Mouse (Mus musculus) hindbrain, embryonic 16.5 days (tissue): ENCODE results near the gene Tbx6. TPM values are rescaled to one million over a fixed set of nuclear protein-coding genes. Genes with fewer than 3 reads are reported as not detected.

Experiments
- ATAC-seq: fragments of 200-750 bp; cut with Nextera tagmentation; 2 replicates; pipeline ENCODE4 v1.8.0; 2017; ENCODE audit warnings: moderate TSS enrichment, moderate library complexity
- H3K27ac ChIP-seq: fragments of 300-500 bp; sonication (generic); 2 replicates; pipeline ENCODE4 v1.5.1; 2014; ENCODE audit warnings: low read depth, mild to moderate bottlenecking, control low read depth, low read length, moderate library complexity
- H3K27me3 ChIP-seq: fragments of 300-500 bp; sonication (generic); replicated peaks from 2 replicates; pipeline ENCODE4 v1.6.1; 2014; ENCODE audit warnings: low read length; ENCODE audit not compliant: control insufficient read depth, insufficient read depth
- H3K36me3 ChIP-seq: fragments of 300-500 bp; sonication (generic); 2 replicates; pipeline ENCODE4 v1.6.1; 2014; ENCODE audit warnings: mild to moderate bottlenecking, low read length, moderate library complexity, mixed read lengths; ENCODE audit not compliant: control insufficient read depth, insufficient read depth
- H3K4me1 ChIP-seq: fragments of 300-500 bp; sonication (generic); 2 replicates; pipeline ENCODE4 v1.6.1; 2014; ENCODE audit warnings: low read depth, low read length; ENCODE audit not compliant: control insufficient read depth, insufficient read depth
- H3K4me2 ChIP-seq: fragments of 300-500 bp; sonication (generic); 2 replicates; pipeline ENCODE4 v1.6.1; 2014; ENCODE audit warnings: mild to moderate bottlenecking, low read length, control low read depth, moderate library complexity
- H3K4me3 ChIP-seq: fragments of 300-500 bp; sonication (generic); 2 replicates; pipeline ENCODE4 v1.5.1; 2014; ENCODE audit warnings: mild to moderate bottlenecking, low read length, control low read depth, moderate library complexity
- H3K9ac ChIP-seq: fragments of 300-500 bp; sonication (generic); 2 replicates; pipeline ENCODE4 v1.6.1; 2014; ENCODE audit warnings: low read depth, mild to moderate bottlenecking, control low read depth, low read length, moderate library complexity
- H3K9me3 ChIP-seq: fragments of 300-500 bp; sonication (generic); 2 replicates; pipeline ENCODE4 v1.6.1; 2014; ENCODE audit warnings: mild to moderate bottlenecking, low read length, moderate library complexity; ENCODE audit not compliant: control insufficient read depth
- WGBS: fragments of 180-500 bp; shearing (Covaris S2); extraction: QIAGEN DNeasy Blood & Tissue Kit; methylation state at CpG from one replicate; pipeline ENCODE4 v1.1.7; 2014; 5-methylcytosine and 5-hydroxymethylcytosine counted together
- polyA plus RNA-seq: library from polyadenylated mRNA; unstranded; fragments of >200 nt; fragmentation: Nextera tagmentation; extraction: Ambion mirVana; gene quantifications from 2 replicates; pipeline ENCODE4 v1.2.1, GENCODE M21; 2015

Tbx6 gene
- polyA plus RNA-seq, 1 experiment from 2014 or later: 0.29 TPM

DNA sequence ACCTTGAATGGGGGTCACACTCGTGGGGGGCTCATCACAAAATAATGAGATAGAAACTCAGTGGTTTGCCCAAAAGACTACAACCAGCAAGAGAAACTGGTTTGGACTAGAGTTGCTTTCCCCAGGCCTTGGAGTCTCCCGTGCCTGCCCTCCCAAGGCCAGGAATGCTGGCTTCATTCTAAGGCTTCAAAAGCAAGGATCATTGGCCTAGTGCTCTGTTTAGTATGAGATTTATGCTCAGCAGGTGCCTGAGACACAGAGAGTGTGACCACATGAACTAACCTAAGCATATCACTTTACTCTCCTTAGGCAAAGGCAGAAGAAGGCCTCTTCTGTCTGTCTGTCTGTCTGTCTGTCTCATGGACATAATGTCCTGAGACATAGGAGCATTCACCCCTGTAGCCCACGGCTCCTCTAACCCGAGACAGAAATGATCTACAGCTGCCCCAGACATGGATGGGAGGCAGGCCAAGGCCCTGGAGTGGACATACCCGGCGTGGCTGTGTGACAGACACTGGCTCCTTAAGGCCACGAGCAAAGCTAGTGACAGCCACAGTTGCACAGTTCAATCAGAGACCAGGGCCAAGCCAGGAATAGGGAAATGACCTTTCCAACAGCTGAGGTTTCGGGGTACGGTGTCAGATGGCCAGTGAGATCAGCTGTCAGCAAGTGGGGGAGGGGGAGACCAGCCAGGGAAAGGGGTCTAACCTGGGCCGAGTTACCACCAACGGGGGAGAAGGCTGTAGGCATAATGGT is 21.0 kb downstream of the Tbx6 start:
- no peak overlapping the region for H3K4me3 ChIP-seq
- no peak overlapping the region for H3K4me2 ChIP-seq
- peaks cover 17% of the 10 kb centered on the region for H3K4me1 ChIP-seq
- no peak overlapping the region for H3K27ac ChIP-seq
- H3K9me3 ChIP-seq: no peaks in the 10 kb centered on the region
- no peak overlapping the region for H3K9ac ChIP-seq
- no peaks in the 10 kb centered on the region for H3K36me3 ChIP-seq
- no peak for ATAC-seq
- WGBS: 87% methylated on average over 11 of the region's 11 CpGs
- no peaks in the 10 kb centered on the region for H3K27me3 ChIP-seq

DNA sequence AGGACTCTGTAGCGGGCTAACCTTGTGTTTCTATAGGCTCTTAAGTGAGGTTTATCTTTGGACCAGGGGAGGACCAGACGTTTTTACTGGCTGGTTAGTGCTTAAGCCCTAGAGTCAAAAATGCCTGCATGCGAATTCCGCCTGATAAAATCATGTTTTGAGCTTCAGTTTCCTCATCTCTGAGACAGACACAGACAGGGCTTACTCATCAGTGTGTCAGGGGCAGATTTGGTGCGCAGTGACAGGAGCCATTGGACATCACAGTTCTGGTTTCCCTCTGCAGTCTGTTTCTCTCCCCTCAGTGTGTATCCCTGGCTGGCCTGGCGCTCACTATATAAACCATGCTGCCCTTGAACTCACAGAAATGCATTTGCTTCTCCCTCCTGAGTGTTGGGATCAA is 21.9 kb downstream of the Tbx6 start:
- H3K4me2 ChIP-seq: no peak overlapping the region
- H3K4me1 ChIP-seq: peaks cover 15% of the 10 kb centered on the region
- 93% methylated on average over 6 of the region's 6 CpGs for WGBS
- no peaks in the 10 kb centered on the region for H3K27me3 ChIP-seq
- no peak overlapping the region for H3K27ac ChIP-seq
- H3K36me3 ChIP-seq: no peaks in the 10 kb centered on the region
- no peaks in the 10 kb centered on the region for H3K9me3 ChIP-seq
- H3K4me3 ChIP-seq: no peak overlapping the region
- no peak for ATAC-seq
- no peak overlapping the region for H3K9ac ChIP-seq

DNA sequence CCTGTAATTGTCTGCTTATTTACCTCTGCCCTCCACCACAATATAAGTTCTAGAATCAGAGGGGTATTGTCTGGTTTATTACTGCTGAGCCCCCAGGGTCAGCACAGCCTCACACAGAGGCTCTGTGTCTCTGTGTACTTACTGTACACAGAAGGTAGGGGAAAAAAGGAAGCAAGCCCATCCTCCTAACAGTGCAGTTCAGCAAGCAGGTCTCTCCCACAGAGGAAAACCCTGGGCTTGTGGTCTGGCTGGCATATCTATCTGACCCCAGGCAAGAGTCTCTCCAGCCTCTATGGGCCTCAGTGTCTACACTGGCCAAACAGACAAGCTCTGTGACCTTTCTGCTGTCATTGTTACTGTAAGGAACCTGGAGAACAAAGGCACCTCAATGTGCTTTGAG is 22.5 kb downstream of the Tbx6 start:
- no peak for ATAC-seq
- no peak overlapping the region for H3K4me2 ChIP-seq
- no peaks in the 10 kb centered on the region for H3K9me3 ChIP-seq
- H3K9ac ChIP-seq: no peak overlapping the region
- H3K27ac ChIP-seq: no peak overlapping the region
- peaks cover 18% of the 10 kb centered on the region for H3K4me1 ChIP-seq
- H3K4me3 ChIP-seq: no peak overlapping the region
- H3K27me3 ChIP-seq: no peaks in the 10 kb centered on the region
- H3K36me3 ChIP-seq: no peaks in the 10 kb centered on the region

DNA sequence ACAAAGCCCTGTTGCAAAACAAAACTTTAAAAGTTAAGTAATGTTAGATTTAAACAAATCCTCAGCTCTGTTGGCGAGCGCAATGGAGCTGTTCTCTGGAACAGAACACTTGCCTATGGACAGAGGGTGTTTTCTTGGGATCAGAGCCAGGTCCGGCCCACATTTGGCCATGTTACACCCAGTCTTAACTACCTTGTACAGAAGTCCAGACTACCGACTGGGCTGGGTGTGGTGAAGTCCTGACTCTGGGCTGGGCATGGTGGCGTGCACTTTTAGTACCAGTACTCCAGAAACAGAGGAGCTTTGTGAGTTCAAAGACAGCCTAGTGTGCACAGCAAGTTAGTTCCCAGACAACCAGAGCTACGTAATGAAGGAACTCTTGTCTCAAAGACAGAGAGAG is 25.7 kb downstream of the Tbx6 start:
- Histone ChIP-seq H3K4me2 (no peak overlapping the region), H3K27me3 (no peaks in the 10 kb centered on the region), H3K36me3 (no peaks in the 10 kb centered on the region), H3K9ac (no peak overlapping the region), H3K9me3 (no peaks in the 10 kb centered on the region), H3K4me1 (peaks cover 13% of the 10 kb centered on the region), H3K4me3 (no peak overlapping the region), H3K27ac (no peak overlapping the region)
- ATAC-seq: no peak
- WGBS: 79% methylated on average over 6 of the region's 6 CpGs

DNA sequence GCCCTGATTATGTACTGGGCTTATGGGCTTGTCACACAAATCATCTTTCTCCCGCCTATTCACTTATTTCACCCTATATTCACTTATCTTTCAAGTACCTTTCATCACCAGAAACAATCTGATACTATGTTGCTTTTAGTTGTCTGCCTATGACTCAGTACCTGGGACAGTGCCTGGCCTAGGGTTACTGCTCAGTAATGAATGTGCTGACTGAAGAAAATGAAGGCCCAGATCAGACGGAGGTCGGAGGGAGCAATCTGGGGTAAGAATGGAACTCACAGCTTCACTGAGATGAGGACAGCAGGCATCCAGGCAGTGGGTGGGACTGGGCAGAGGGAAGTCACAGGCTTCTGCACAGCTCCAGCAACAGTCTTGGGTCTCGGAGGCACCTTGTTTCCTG is 26.1 kb downstream of the Tbx6 start:
- Histone ChIP-seq H3K36me3 (no peaks in the 10 kb centered on the region), H3K9me3 (no peaks in the 10 kb centered on the region), H3K4me1 (peaks cover 13% of the 10 kb centered on the region), H3K4me3 (no peak overlapping the region), H3K9ac (no peak overlapping the region), H3K27ac (no peak overlapping the region), H3K4me2 (no peak overlapping the region; the same call in 1 of the 2 replicates), H3K27me3 (no peaks in the 10 kb centered on the region)
- ATAC-seq: no peak
- WGBS: 79% methylated on average over 4 of the region's 4 CpGs

DNA sequence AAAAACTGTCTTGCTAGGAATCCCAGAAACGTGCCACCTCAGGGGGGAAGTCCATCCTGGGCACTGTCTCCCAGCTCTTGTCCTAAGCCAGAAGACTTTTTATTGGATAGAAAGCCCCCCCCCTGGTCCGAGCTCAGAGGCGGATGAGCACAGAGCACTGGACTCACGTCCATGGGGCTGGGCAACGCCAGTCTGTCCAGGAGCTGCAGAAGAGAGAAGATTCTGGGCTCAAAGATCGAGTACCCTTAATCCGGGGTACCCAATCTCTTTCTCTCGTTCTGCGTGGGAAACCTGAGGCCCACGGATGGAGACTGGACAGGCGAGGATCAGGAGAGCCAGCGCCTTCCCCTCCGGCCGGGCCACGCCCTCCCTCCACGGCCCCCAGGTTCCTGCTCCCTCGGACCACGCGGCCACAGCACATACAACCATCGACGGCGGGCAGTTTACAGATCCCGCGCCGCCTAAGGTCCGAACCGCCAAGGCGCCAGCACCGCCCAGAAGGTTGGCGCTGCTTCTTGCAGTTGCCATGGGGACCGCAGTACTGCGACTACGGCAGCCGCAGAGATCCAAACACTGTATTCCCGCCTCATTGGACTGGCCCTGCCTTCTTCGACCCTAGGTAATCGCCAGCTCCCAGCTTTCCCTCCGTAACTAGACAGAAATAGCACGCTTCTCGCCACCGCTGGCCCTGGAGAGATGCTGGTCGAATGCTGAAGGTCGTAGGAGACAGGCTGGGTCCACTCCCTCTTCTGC is 27.6 kb downstream of the Tbx6 start:
- H3K9ac ChIP-seq: peak overlapping the region; percentile 78
- H3K36me3 ChIP-seq: no peaks in the 10 kb centered on the region
- H3K9me3 ChIP-seq: no peaks in the 10 kb centered on the region
- peak overlapping the region; percentile 69 for H3K27ac ChIP-seq
- H3K4me2 ChIP-seq: peak overlapping the region; percentile 61
- peak overlapping the region; percentile 63 for H3K4me3 ChIP-seq
- H3K27me3 ChIP-seq: no peaks in the 10 kb centered on the region
- peak; percentile 95 for ATAC-seq
- peaks cover 13% of the 10 kb centered on the region for H3K4me1 ChIP-seq
- WGBS: under 1% methylated on average over 41 of the region's 43 CpGs

DNA sequence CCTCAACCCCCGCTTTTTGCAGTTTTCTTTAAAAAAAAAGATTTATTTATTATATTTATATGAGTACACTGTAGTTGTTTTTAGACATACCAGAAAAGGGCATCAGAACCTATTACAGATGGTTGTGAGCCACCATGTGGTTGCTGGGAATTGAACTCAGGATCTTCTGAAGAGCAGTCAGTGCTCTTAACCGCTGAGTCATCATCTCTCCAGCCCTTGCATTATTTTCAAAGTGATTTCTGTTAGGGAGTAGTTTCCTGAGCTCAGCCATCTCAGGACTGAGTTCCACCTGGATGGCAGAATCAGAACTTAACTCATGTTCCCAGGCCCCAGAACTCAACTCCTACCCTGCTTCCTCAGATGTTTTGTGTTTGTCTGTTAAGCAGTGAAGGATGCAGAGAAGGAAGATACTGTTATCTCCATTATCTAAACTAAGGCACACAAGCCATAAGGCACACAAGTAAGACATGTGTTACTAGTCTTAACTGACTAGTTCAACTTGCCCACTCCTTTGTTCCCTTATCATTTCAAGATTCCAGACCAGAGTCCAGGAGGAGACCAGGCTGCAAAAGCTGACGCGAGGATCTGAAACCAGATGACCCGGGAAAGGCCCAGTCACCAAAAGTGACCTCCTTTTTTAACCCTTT is 28.6 kb downstream of the Tbx6 start:
- H3K4me2 ChIP-seq: peak overlapping the region; percentile 61
- no peak overlapping the region; the same call in 1 of the 2 replicates for H3K4me3 ChIP-seq
- peaks cover 13% of the 10 kb centered on the region for H3K4me1 ChIP-seq
- H3K9ac ChIP-seq: peak overlapping the region; percentile 78; the same call in 1 of the 2 replicates
- no peaks in the 10 kb centered on the region for H3K36me3 ChIP-seq
- no peak overlapping the region for H3K27ac ChIP-seq
- no peak for ATAC-seq
- H3K9me3 ChIP-seq: no peaks in the 10 kb centered on the region
- 64% methylated on average over 5 of the region's 5 CpGs for WGBS
- H3K27me3 ChIP-seq: no peaks in the 10 kb centered on the region

DNA sequence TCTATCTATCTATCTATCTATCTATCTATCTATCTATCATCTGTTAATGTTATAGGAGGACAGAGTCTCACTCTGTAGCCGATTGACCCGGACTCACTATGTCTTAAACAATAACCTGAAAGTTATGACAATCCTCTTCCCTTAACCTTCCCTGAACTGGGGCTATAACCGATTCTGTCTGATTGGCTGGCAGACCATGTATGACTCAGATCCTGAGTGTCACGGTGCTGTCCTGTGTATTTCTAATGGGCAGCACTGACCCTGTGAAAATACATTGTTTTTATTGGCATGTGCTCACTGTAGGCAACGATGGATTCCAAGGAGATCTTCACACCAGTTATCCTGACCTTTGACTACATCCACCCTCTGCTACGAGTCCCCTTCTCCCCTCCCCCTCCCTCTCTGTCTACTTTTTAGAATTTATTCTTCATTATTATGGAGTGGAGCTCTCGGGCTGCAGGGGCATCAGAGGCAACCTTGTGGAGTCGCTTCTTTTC is 34.5 kb downstream of the Tbx6 start:
- Histone ChIP-seq H3K4me1 (no peaks in the 10 kb centered on the region), H3K9ac (no peak overlapping the region), H3K27ac (no peak overlapping the region), H3K27me3 (no peaks in the 10 kb centered on the region), H3K4me3 (no peak overlapping the region), H3K9me3 (no peaks in the 10 kb centered on the region), H3K4me2 (no peak overlapping the region), H3K36me3 (no peaks in the 10 kb centered on the region)
- WGBS: 49% methylated on average over 8 of the region's 8 CpGs
- no peak for ATAC-seq

DNA sequence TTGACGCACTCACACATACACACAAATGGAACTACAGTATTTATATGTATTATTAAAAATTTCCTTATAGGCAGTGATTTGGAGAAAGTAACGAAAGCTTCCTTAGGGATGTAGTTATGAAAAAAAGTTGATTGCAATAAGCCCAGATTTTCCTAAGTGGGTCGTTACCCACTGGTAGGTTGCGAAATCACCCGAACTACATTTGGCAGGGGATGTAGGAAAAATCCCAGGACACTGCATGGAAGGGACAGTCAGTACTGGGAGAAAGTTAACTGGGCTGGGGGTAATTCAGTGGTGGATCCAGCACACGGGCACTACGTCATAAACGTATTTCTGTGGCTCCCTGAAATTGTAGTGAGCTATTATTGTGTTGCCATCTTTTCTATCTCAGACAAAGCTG is 35.2 kb downstream of the Tbx6 start:
- H3K27me3 ChIP-seq: no peaks in the 10 kb centered on the region
- ATAC-seq: no peak
- WGBS: 82% methylated on average over 8 of the region's 8 CpGs

More for the DNA sequence above, 35.2 kb downstream of the Tbx6 start:
- Histone ChIP-seq H3K4me1 (no peaks in the 10 kb centered on the region), H3K4me3 (no peak overlapping the region), H3K36me3 (no peaks in the 10 kb centered on the region), H3K4me2 (no peak overlapping the region), H3K9me3 (no peaks in the 10 kb centered on the region), H3K9ac (no peak overlapping the region), H3K27ac (no peak overlapping the region)
